Mouse (Mus musculus) gastrocnemius, postnatal 14 days (tissue): ENCODE results near the gene Sh3bp4. TPM values are rescaled to one million over a fixed set of nuclear protein-coding genes. Genes with fewer than 3 reads are reported as not detected.

Source experiments
- DNase-seq: peaks from one replicate; pipeline ENCODE4 v3.0.0; 2021; ENCODE audit warnings: mixed read lengths
- intact Hi-C: fragments of 180-260 bp; cut with DNase I; formaldehyde crosslinking; loops from one replicate; pipeline ENCODE4 v1.15.1; 2025; ENCODE audit warnings: low total_unique reads
- total RNA-seq, 2 experiments: library from RNA; stranded (reverse); gene quantifications; 2 replicates each; pipeline ENCODE4 v1.2.3; 2021

The Sh3bp4 gene
- total RNA-seq, 2 experiments from 2014 or later, result 5.1 to 6.9 TPM

- intact Hi-C loops, result loop anchor here (10.0 kb wide), 1 partner anchor 315 kb away; no protein-coding TSS in a partner anchor
- peak; percentile 42 for DNase-seq
Measured at GRCm38 (mm10) chr1:89069479-89070102, 624 bp upstream of the Sh3bp4 start.

GRCm38 (mm10) chr1:89070871-89071361 is 701 bp downstream of the Sh3bp4 start:
- DNase-seq, result peak; percentile 49
- intact Hi-C loops, result loop anchor here (10.0 kb wide), 1 partner anchor 316 kb away; no protein-coding TSS in a partner anchor

GRCm38 (mm10) chr1:89071371-89072142 is 1.3 kb downstream of the Sh3bp4 start:
- no peak for DNase-seq
- intact Hi-C loops, result loop anchor here (10.0 kb wide), 1 partner anchor 317 kb away; no protein-coding TSS in a partner anchor

GRCm38 (mm10) chr1:89072143-89072990 is 2.2 kb downstream of the Sh3bp4 start:
- intact Hi-C loops, result loop anchor here (10.0 kb wide), 1 partner anchor 318 kb away; no protein-coding TSS in a partner anchor
- DNase-seq, result no peak

GRCm38 (mm10) chr1:89073291-89073846 is 3.2 kb downstream of the Sh3bp4 start:
- intact Hi-C loops, result loop anchor here (10.0 kb wide), 1 partner anchor 319 kb away; no protein-coding TSS in a partner anchor
- no peak for DNase-seq

GRCm38 (mm10) chr1:89074678-89075077 is 4.5 kb downstream of the Sh3bp4 start:
- intact Hi-C loops, result loop anchor here (10.0 kb wide), 1 partner anchor 320 kb away; no protein-coding TSS in a partner anchor

GRCm38 (mm10) chr1:89075120-89075519 is 4.9 kb downstream of the Sh3bp4 start:
- intact Hi-C loops, result loop anchor here (10.0 kb wide), 1 partner anchor 320 kb away; no protein-coding TSS in a partner anchor
- DNase-seq, result no peak

More at GRCm38 (mm10) chr1:89074678-89075077, 4.5 kb downstream of the Sh3bp4 start:
- no peak for DNase-seq

- DNase-seq, result no peak
- intact Hi-C loops, result loop anchor here (10.0 kb wide), 1 partner anchor 322 kb away; no protein-coding TSS in a partner anchor
Measured at GRCm38 (mm10) chr1:89076777-89077176, 6.6 kb downstream of the Sh3bp4 start.

GRCm38 (mm10) chr1:89078240-89078639 is 8.0 kb downstream of the Sh3bp4 start:
- no peak for DNase-seq
- intact Hi-C loops, result loop anchor here (10.0 kb wide), 1 partner anchor 323 kb away; no protein-coding TSS in a partner anchor

GRCm38 (mm10) chr1:89078730-89079129 is 8.5 kb downstream of the Sh3bp4 start:
- no peak for DNase-seq
- intact Hi-C loops, result loop anchor here (10.0 kb wide), 1 partner anchor 324 kb away; no protein-coding TSS in a partner anchor

- intact Hi-C loops, result loop anchor here (10.0 kb wide), 1 partner anchor 324 kb away; no protein-coding TSS in a partner anchor
- DNase-seq, result no peak
Measured at GRCm38 (mm10) chr1:89079239-89079638, 9.0 kb downstream of the Sh3bp4 start.

- intact Hi-C loops, result loop anchor here (10.0 kb wide), 1 partner anchor 54 kb away; no protein-coding TSS in a partner anchor
- no peak for DNase-seq
Measured at GRCm38 (mm10) chr1:89080371-89080770, 10.2 kb downstream of the Sh3bp4 start.

- no peak for DNase-seq
- intact Hi-C loops, result loop anchor here (10.0 kb wide), 1 partner anchor 54 kb away; no protein-coding TSS in a partner anchor
Measured at GRCm38 (mm10) chr1:89080795-89081194, 10.6 kb downstream of the Sh3bp4 start.

- intact Hi-C loops, result loop anchor here (10.0 kb wide), 1 partner anchor 53 kb away; no protein-coding TSS in a partner anchor
- DNase-seq, result no peak
Measured at GRCm38 (mm10) chr1:89081371-89081770, 11.2 kb downstream of the Sh3bp4 start.

GRCm38 (mm10) chr1:89082171-89082882 is 12.1 kb downstream of the Sh3bp4 start:
- intact Hi-C loops, result loop anchor here (10.0 kb wide), 1 partner anchor 52 kb away; no protein-coding TSS in a partner anchor
- no peak for DNase-seq

GRCm38 (mm10) chr1:89086575-89087153 is 16.4 kb downstream of the Sh3bp4 start:
- intact Hi-C loops, result loop anchor here (10.0 kb wide), 1 partner anchor 48 kb away; no protein-coding TSS in a partner anchor
- peak; percentile 34 for DNase-seq

GRCm38 (mm10) chr1:89088144-89088543 is 17.9 kb downstream of the Sh3bp4 start:
- intact Hi-C loops, result loop anchor here (10.0 kb wide), 1 partner anchor 47 kb away; no protein-coding TSS in a partner anchor
- DNase-seq, result no peak
